Mouse (Mus musculus): Measurements from ENCODE around the gene Plekho2.

DNA sequence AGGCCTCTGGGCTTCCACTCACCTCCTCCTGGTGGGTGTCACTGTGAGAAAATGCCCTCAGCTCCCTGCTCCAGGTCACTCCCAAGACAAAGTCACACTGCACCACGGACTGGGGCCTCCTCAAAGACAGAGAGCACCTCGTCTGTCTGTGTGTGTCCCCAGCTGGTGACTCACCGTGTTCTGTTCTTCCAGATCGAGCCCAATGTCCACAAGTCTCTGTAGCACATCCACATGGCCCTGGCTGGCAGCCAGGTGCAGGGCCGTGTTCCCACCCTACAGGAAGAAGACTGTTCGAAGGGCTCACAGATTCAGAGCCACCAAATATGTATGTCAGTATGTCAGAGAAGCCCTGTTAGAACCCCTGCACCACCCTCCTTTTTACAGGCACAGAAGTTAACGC, 71.4 kb downstream of the Plekho2 start:
- TF ChIP-seq POLR2A (IDR thresholded peaks at IDR 0.05; ENCODE audit: extremely low read depth, insufficient read depth, low read length) (no peak), CTCF (IDR thresholded peaks at IDR 0.05; ENCODE audit: extremely low read depth, insufficient read depth, low read length) (no peak)
